Mouse (Mus musculus) liver, adult 2 months (tissue): ENCODE results near the gene Cyb5d1.

Experiments
- CTCF ChIP-seq: fragments of 200-500 bp; IDR thresholded peaks from 2 replicates; pipeline ENCODE4 v1.5.1; 2011; ENCODE audit warnings: low read depth, low read length, control low read depth
- POLR2A ChIP-seq: fragments of 200-500 bp; IDR thresholded peaks from 2 replicates; pipeline ENCODE4 v1.6.1; 2011; ENCODE audit warnings: low read length, control low read depth; ENCODE audit not compliant: insufficient read depth; ENCODE audit errors: extremely low read depth

DNA sequence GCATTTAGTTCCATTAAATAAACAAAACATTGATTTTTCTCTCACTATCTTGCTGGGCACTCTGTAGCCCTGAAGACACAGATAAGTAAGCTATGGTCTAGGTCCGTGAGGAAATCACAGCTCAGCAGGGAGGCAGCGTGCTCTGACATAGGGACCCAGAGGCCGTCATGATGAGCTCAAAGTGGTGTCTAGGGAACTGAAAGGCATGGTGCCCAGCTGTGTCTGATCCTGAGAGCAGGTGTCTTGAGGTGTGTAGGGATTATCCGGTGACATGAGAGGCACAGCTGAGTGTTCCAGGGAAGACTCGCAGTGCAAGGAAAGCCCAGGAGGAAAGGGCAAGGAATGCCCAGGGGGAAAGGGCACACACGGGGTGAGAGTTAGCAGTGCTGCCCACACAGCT lies 37.8 kb upstream of the Cyb5d1 start:
- TF ChIP-seq POLR2A (no peak), CTCF (no peak)
